Mouse (Mus musculus) kidney, postnatal 0 days (tissue): ENCODE results near the gene Prr22. TPM values are rescaled to one million over a fixed set of nuclear protein-coding genes. Genes with fewer than 3 reads are reported as not detected.

Source experiments
- ATAC-seq: fragments of 200-750 bp; cut with Nextera tagmentation; replicated peaks from 2 replicates; pipeline ENCODE4 v1.8.0; 2017; ENCODE audit warnings: low read depth, moderate number of reproducible peaks, moderate TSS enrichment, moderate library complexity; ENCODE audit not compliant: low FRiP score
- DNase-seq: peaks from one replicate; pipeline ENCODE4 v3.0.0-alpha.2; 2016; ENCODE audit warnings: low spot score
- H3K27ac ChIP-seq: fragments of 300-500 bp; sonication (generic); 2 replicates; pipeline ENCODE4 v1.5.1; 2014; ENCODE audit warnings: mild to moderate bottlenecking
- H3K27me3 ChIP-seq: fragments of 300-500 bp; sonication (generic); 2 replicates; pipeline ENCODE4 v1.6.1; 2014; ENCODE audit warnings: low read length, mixed read lengths; ENCODE audit not compliant: insufficient read depth
- H3K36me3 ChIP-seq: fragments of 300-500 bp; sonication (generic); 2 replicates; pipeline ENCODE4 v1.6.1; 2014; ENCODE audit warnings: low read length, mixed read lengths; ENCODE audit not compliant: insufficient read depth
- H3K4me1 ChIP-seq: fragments of 300-500 bp; sonication (generic); replicated peaks from 2 replicates; pipeline ENCODE4 v1.6.1; 2014; ENCODE audit warnings: antibody characterized with exemption, low read length, mixed read lengths; ENCODE audit not compliant: insufficient read depth
- H3K4me2 ChIP-seq: fragments of 300-500 bp; sonication (generic); 2 replicates; pipeline ENCODE4 v1.6.1; 2014; ENCODE audit warnings: mild to moderate bottlenecking, low read length, moderate library complexity, mixed read lengths
- H3K4me3 ChIP-seq: fragments of 300-500 bp; sonication (generic); replicated peaks from 2 replicates; pipeline ENCODE4 v1.5.1; 2014; ENCODE audit warnings: low read depth, low read length
- H3K9ac ChIP-seq: fragments of 300-500 bp; sonication (generic); 2 replicates; pipeline ENCODE4 v1.6.1; 2014; ENCODE audit warnings: low read depth, low read length
- H3K9me3 ChIP-seq: fragments of 300-500 bp; sonication (generic); replicated peaks from 2 replicates; pipeline ENCODE4 v1.6.1; 2016; ENCODE audit warnings: low read length, inconsistent platforms, mixed read lengths
- CTCF ChIP-seq: IDR thresholded peaks from 2 replicates; pipeline ENCODE4 v1.5.1; 2016; ENCODE audit warnings: antibody characterized with exemption, low read depth, mild to moderate bottlenecking, moderate library complexity
- WGBS: fragments of 180-500 bp; shearing (Covaris S2); extraction: QIAGEN DNeasy Blood & Tissue Kit; methylation state at CpG from one replicate; pipeline ENCODE4 v1.1.7; 2014; 5-methylcytosine and 5-hydroxymethylcytosine counted together
- polyA plus RNA-seq: library from polyadenylated mRNA; unstranded; fragments of >200 nt; fragmentation: Nextera tagmentation; extraction: Ambion mirVana; gene quantifications from 2 replicates; pipeline ENCODE4 v1.2.1, GENCODE M21; 2015

The Prr22 gene
- polyA plus RNA-seq = 0.59 and 0.71 TPM in 2 replicates

GRCm38 (mm10) chr17:56769950-56770349, at the start of gene Prr22:
Gene Prr22 (plus strand): TSS chr17:56770250.
- no peaks in the 10 kb centered on the region for H3K9me3 ChIP-seq
- WGBS = 88% methylated on average over 5 of the region's 5 CpGs
- no peaks in the 10 kb centered on the region for H3K27me3 ChIP-seq
- no peak for TF ChIP-seq CTCF
- H3K9ac ChIP-seq = no peak within 1 kb of the TSS
- ATAC-seq (no peak), DNase-seq (no peak)
- no peak within 1 kb of the TSS for H3K4me2 ChIP-seq
- peaks cover 6% of the 10 kb centered on the region; the same call in 1 of the 2 replicates for H3K4me1 ChIP-seq
- no peak within 1 kb of the TSS for H3K4me3 ChIP-seq
- no peak within 1 kb of the TSS for H3K27ac ChIP-seq
- H3K36me3 ChIP-seq = peaks cover 27% of the 10 kb centered on the region

- Histone ChIP-seq H3K27me3 (no peaks in the 10 kb centered on the region), H3K36me3 (0 out of 2 replicates have a peak, but pooled peaks cover 12% of the 10 kb centered on the region), H3K4me1 (peaks cover 17% of the 10 kb centered on the region), H3K4me3 (no peak overlapping the region), H3K4me2 (no peak overlapping the region), H3K27ac (0 out of 2 replicates have a peak overlapping the region, but pooled peaks have one; percentile 13), H3K9me3 (no peaks in the 10 kb centered on the region), H3K9ac (0 out of 2 replicates have a peak overlapping the region, but pooled peaks have one; percentile 19)
- WGBS = 17% methylated on average over 5 of the region's 5 CpGs
- peak; percentile 22; the same call in 1 of the 2 replicates for ATAC-seq
- peak; percentile 80 for DNase-seq
- TF ChIP-seq CTCF = no peak
Measured at GRCm38 (mm10) chr17:56722441-56722840, 47.6 kb upstream of the Prr22 start.

- no peak for TF ChIP-seq CTCF
- Histone ChIP-seq H3K4me1 (peaks cover 24% of the 10 kb centered on the region), H3K27ac (no peak overlapping the region), H3K27me3 (no peaks in the 10 kb centered on the region), H3K4me3 (no peak overlapping the region), H3K9me3 (no peaks in the 10 kb centered on the region), H3K9ac (no peak overlapping the region), H3K36me3 (0 out of 2 replicates have a peak, but pooled peaks cover 12% of the 10 kb centered on the region), H3K4me2 (no peak overlapping the region)
- WGBS = 80% methylated on average over 11 of the region's 11 CpGs
- ATAC-seq (no peak), DNase-seq (no peak)
Measured at GRCm38 (mm10) chr17:56723419-56724161, 46.5 kb upstream of the Prr22 start.

DNA sequence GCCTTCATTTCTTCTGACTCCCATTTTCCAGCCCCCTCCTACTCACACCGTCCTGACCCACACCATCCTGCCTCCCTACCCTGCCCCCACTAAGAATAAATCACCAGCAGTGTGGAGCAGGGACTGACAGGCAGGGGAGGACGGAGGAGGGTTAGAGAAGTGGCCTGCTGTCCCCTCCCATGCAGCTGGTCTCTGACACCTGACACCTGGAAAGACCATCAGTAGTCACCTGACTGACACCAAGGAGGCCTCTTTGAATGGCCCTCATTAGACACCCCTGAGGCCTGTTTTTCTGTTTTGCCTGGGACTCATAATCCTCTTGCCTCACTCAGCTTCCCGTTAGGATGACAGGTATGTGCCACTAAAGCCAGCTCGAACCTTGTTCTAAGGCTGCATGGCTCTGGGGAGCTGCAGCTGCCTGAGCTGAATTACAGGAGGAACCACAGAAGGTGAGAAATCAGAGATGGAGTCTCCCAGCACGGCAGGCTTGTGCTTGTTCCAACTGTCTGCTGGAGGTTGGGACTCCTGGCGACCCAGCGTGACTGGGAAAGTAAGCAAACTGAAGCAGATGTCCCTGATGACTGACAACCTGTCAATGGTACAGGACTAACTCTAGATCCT, 42.9 kb upstream of the Prr22 start:
- no peak overlapping the region for H3K4me3 ChIP-seq
- peak overlapping the region; percentile 23; the same call in 1 of the 2 replicates for H3K9ac ChIP-seq
- H3K4me1 ChIP-seq = peaks cover 14% of the 10 kb centered on the region; the same call in 1 of the 2 replicates
- TF ChIP-seq CTCF = no peak
- ATAC-seq (peak; percentile 81), DNase-seq (peak; percentile 66)
- 12% methylated on average over 7 of the region's 7 CpGs for WGBS
- no peaks in the 10 kb centered on the region for H3K27me3 ChIP-seq
- no peaks in the 10 kb centered on the region for H3K9me3 ChIP-seq
- H3K4me2 ChIP-seq = no peak overlapping the region
- H3K36me3 ChIP-seq = 0 out of 2 replicates have a peak, but pooled peaks cover 4% of the 10 kb centered on the region
- H3K27ac ChIP-seq = 0 out of 2 replicates have a peak overlapping the region, but pooled peaks have one; percentile 25

- H3K4me3 ChIP-seq = no peak overlapping the region
- 0 out of 2 replicates have a peak overlapping the region, but pooled peaks have one; percentile 25 for H3K27ac ChIP-seq
- H3K4me2 ChIP-seq = no peak overlapping the region
- no peak for TF ChIP-seq CTCF
- no peaks in the 10 kb centered on the region for H3K27me3 ChIP-seq
- DNase-seq = no peak
- H3K9me3 ChIP-seq = no peaks in the 10 kb centered on the region
- peak overlapping the region; percentile 23; the same call in 1 of the 2 replicates for H3K9ac ChIP-seq
- H3K4me1 ChIP-seq = peaks cover 14% of the 10 kb centered on the region; the same call in 1 of the 2 replicates
- 0 out of 2 replicates have a peak, but pooled peaks cover 4% of the 10 kb centered on the region for H3K36me3 ChIP-seq
- no peak for ATAC-seq
- 5% methylated on average over 12 of the region's 12 CpGs for WGBS
Measured at GRCm38 (mm10) chr17:56727659-56728058, 42.4 kb upstream of the Prr22 start.

DNA sequence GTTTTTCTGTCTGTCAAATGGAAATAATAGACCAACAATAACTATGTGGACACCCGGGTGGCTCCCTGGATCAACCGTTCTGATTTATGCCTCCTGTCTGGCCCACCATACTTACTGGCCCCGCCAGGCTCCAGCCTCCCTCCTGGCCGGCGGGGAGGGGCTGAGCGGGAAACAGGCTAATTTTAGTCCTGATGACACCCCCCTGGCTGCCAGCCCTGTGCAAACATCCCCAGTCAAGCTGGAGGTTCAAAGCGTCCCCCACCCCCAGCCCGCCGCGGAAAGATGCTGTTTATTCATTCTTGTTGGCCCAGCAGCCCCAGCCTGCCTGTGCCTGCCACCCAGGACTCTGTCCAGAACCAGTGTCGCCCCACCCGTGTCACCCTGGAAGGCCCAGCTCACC, 41.9 kb upstream of the Prr22 start:
- Histone ChIP-seq H3K4me1 (peaks cover 14% of the 10 kb centered on the region; the same call in 1 of the 2 replicates), H3K9ac (no peak overlapping the region), H3K4me3 (no peak overlapping the region), H3K9me3 (no peaks in the 10 kb centered on the region), H3K4me2 (no peak overlapping the region), H3K27ac (no peak overlapping the region), H3K36me3 (0 out of 2 replicates have a peak, but pooled peaks cover 3% of the 10 kb centered on the region), H3K27me3 (no peaks in the 10 kb centered on the region)
- DNase-seq (no peak), ATAC-seq (no peak)
- WGBS = 9% methylated on average over 12 of the region's 12 CpGs
- TF ChIP-seq CTCF = no peak
